Mouse (Mus musculus) intestine, postnatal 0 days (tissue): Measurements from ENCODE around the gene Flvcr1. TPM values are rescaled to one million over a fixed set of nuclear protein-coding genes. Genes with fewer than 3 reads are reported as not detected.

Source experiments
- ATAC-seq: fragments of 200-750 bp; cut with Nextera tagmentation; 2 replicates; pipeline ENCODE4 v1.8.0; 2017; ENCODE audit warnings: mild to moderate bottlenecking, moderate TSS enrichment, moderate library complexity
- H3K27ac ChIP-seq: fragments of 300-500 bp; sonication (generic); 2 replicates; pipeline ENCODE4 v1.5.1; 2014; ENCODE audit warnings: mild to moderate bottlenecking, low read depth, low read length, moderate library complexity
- H3K27me3 ChIP-seq: fragments of 300-500 bp; sonication (generic); replicated peaks from 2 replicates; pipeline ENCODE4 v1.6.1; 2014; ENCODE audit warnings: low read length, mixed read lengths; ENCODE audit not compliant: control insufficient read depth, insufficient read depth
- H3K36me3 ChIP-seq: fragments of 300-500 bp; sonication (generic); 2 replicates; pipeline ENCODE4 v1.6.1; 2014; ENCODE audit warnings: mild to moderate bottlenecking, moderate library complexity; ENCODE audit not compliant: control insufficient read depth, insufficient read depth
- H3K4me1 ChIP-seq: fragments of 300-500 bp; sonication (generic); replicated peaks from 2 replicates; pipeline ENCODE4 v1.6.1; 2014; ENCODE audit warnings: antibody characterized with exemption, low read length, mixed read lengths; ENCODE audit not compliant: control insufficient read depth, insufficient read depth
- H3K4me2 ChIP-seq: fragments of 300-500 bp; sonication (generic); replicated peaks from 2 replicates; pipeline ENCODE4 v1.6.1; 2014; ENCODE audit warnings: low read depth, mild to moderate bottlenecking, moderate library complexity
- H3K4me3 ChIP-seq: fragments of 300-500 bp; sonication (generic); 2 replicates; pipeline ENCODE4 v1.5.1; 2014; ENCODE audit warnings: low read depth, low read length
- H3K9ac ChIP-seq: fragments of 300-500 bp; sonication (generic); 2 replicates; pipeline ENCODE4 v1.6.1; 2014; ENCODE audit warnings: mild to moderate bottlenecking, low read depth, low read length
- H3K9me3 ChIP-seq: fragments of 300-500 bp; sonication (generic); 2 replicates; pipeline ENCODE4 v1.6.1; 2016; ENCODE audit warnings: mixed run types; ENCODE audit not compliant: control insufficient read depth
- CTCF ChIP-seq: sonication (generic); IDR thresholded peaks from 2 replicates; pipeline ENCODE4 v1.5.1; 2016; ENCODE audit warnings: low read depth, mild to moderate bottlenecking, control low read depth, antibody characterized with exemption, moderate library complexity
- WGBS: fragments of 180-500 bp; shearing (Covaris S2); extraction: QIAGEN DNeasy Blood & Tissue Kit; methylation state at CpG from one replicate; pipeline ENCODE4 v1.1.7; 2014; 5-methylcytosine and 5-hydroxymethylcytosine counted together
- polyA plus RNA-seq: library from polyadenylated mRNA; unstranded; fragments of >200 nt; fragmentation: Nextera tagmentation; extraction: Ambion mirVana; gene quantifications from 2 replicates; pipeline ENCODE4 v1.2.1, GENCODE M21; 2015

The Flvcr1 gene
- polyA plus RNA-seq, 1 experiment from 2014 or later = 57.4 TPM

- Histone ChIP-seq H3K4me2 (no peak overlapping the region), H3K9me3 (no peaks in the 10 kb centered on the region), H3K27ac (no peak overlapping the region), H3K27me3 (no peaks in the 10 kb centered on the region), H3K4me3 (no peak overlapping the region), H3K36me3 (peaks cover 11% of the 10 kb centered on the region; the same call in 1 of the 2 replicates), H3K4me1 (no peaks in the 10 kb centered on the region), H3K9ac (no peak overlapping the region)
- TF ChIP-seq CTCF = no peak
- 92% methylated on average over 3 of the region's 3 CpGs for WGBS
- no peak for ATAC-seq
Measured at GRCm38 (mm10) chr1:190962760-190963159, 63.2 kb downstream of the Flvcr1 start.

- no peak overlapping the region for H3K4me3 ChIP-seq
- H3K36me3 ChIP-seq = peaks cover 16% of the 10 kb centered on the region
- no peak overlapping the region for H3K9ac ChIP-seq
- no peak for ATAC-seq
- 68% methylated on average over 5 of the region's 5 CpGs for WGBS
- H3K4me1 ChIP-seq = no peaks in the 10 kb centered on the region
- no peak overlapping the region for H3K4me2 ChIP-seq
- no peak for TF ChIP-seq CTCF
- no peaks in the 10 kb centered on the region for H3K27me3 ChIP-seq
- no peak overlapping the region; the same call in 1 of the 2 replicates for H3K27ac ChIP-seq
- H3K9me3 ChIP-seq = no peaks in the 10 kb centered on the region
Measured at GRCm38 (mm10) chr1:190958821-190959220, 67.1 kb downstream of the Flvcr1 start.

Other genes with a start within 250 kb of the Flvcr1 start
- 6.0 and 6.2 TPM in 2 replicates for gene Rps6kc1, start 114.4 kb downstream of the Flvcr1 start, polyA plus RNA-seq
- gene Angel2, start 101.0 kb downstream of the Flvcr1 start, polyA plus RNA-seq = 23.2 and 23.8 TPM in 2 replicates
- 3.5 and 3.9 TPM in 2 replicates for gene Vash2, start 46.9 kb downstream of the Flvcr1 start, polyA plus RNA-seq
- 1.1 TPM in 2 replicates for gene Spata45, start 10.5 kb upstream of the Flvcr1 start, polyA plus RNA-seq
- 17.3 and 18.1 TPM in 2 replicates for gene Tatdn3, start 36.8 kb upstream of the Flvcr1 start, polyA plus RNA-seq
- gene Nsl1, start 36.9 kb upstream of the Flvcr1 start, polyA plus RNA-seq = 3.8 TPM in 2 replicates
- gene Batf3, start 71.7 kb upstream of the Flvcr1 start, polyA plus RNA-seq = 6.9 and 7.3 TPM in 2 replicates
- not detected in 2 replicates for gene Fam71a, start 138.7 kb upstream of the Flvcr1 start, polyA plus RNA-seq
- gene Atf3, start 191.9 kb upstream of the Flvcr1 start, polyA plus RNA-seq = 5.0 and 6.7 TPM in 2 replicates